Mouse (Mus musculus) left cerebral cortex, postnatal 25 days (tissue): ENCODE measurements around the gene Runx2. TPM values are rescaled to one million over a fixed set of nuclear protein-coding genes. Genes with fewer than 3 reads are reported as not detected.

Experiments
- DNase-seq, 2 experiments: peaks; one replicate each; pipeline ENCODE4 v3.0.0; 2022; ENCODE audit warnings: low spot score in 2 of 2, mixed read lengths in 1 of 2
- intact Hi-C: fragments of 180-260 bp; cut with DNase I; formaldehyde crosslinking; loops from one replicate; pipeline ENCODE4 v1.15.1; 2025
- total RNA-seq, 2 experiments: library from RNA; stranded (reverse); gene quantifications; 2 replicates each; pipeline ENCODE4 v1.2.3; 2021

The Runx2 gene
- total RNA-seq, 2 experiments from 2014 or later = 7.9 to 8.9 TPM

- no peak for DNase-seq
- intact Hi-C loops = no loop called here
Measured at GRCm38 (mm10) chr17:44724255-44724654, 90.3 kb downstream of the Runx2 start.

GRCm38 (mm10) chr17:44722103-44722792 is 92.3 kb downstream of the Runx2 start:
- DNase-seq = no peak
- intact Hi-C loops = no loop called here

- DNase-seq = no peak
- intact Hi-C loops = no loop called here
Measured at GRCm38 (mm10) chr17:44718591-44718990, 96.0 kb downstream of the Runx2 start.

GRCm38 (mm10) chr17:44718036-44718435 is 96.6 kb downstream of the Runx2 start:
- DNase-seq = peak in 1 of 2 experiments; percentile 35
- intact Hi-C loops = no loop called here

GRCm38 (mm10) chr17:44714116-44714515 is 100.5 kb downstream of the Runx2 start:
- DNase-seq = no peak
- intact Hi-C loops = no loop called here

- intact Hi-C loops = no loop called here
- DNase-seq = no peak
Measured at GRCm38 (mm10) chr17:44713404-44713803, 101.2 kb downstream of the Runx2 start.

- DNase-seq = peak; percentile 48 to 80
- intact Hi-C loops = no loop called here
Measured at GRCm38 (mm10) chr17:44709516-44710252, 104.9 kb downstream of the Runx2 start.

GRCm38 (mm10) chr17:44707956-44708355 is 106.6 kb downstream of the Runx2 start:
- intact Hi-C loops = no loop called here
- no peak for DNase-seq

- intact Hi-C loops = no loop called here
- DNase-seq = no peak
Measured at GRCm38 (mm10) chr17:44706531-44706930, 108.1 kb downstream of the Runx2 start.

GRCm38 (mm10) chr17:44702506-44703298 is 111.9 kb downstream of the Runx2 start:
- intact Hi-C loops = no loop called here
- DNase-seq = peak; percentile 13 to 23

GRCm38 (mm10) chr17:44701531-44701930 is 113.1 kb downstream of the Runx2 start:
- intact Hi-C loops = no loop called here
- no peak for DNase-seq

- intact Hi-C loops = no loop called here
- no peak for DNase-seq
Measured at GRCm38 (mm10) chr17:44700326-44700725, 114.3 kb downstream of the Runx2 start.

- DNase-seq = no peak
- intact Hi-C loops = no loop called here
Measured at GRCm38 (mm10) chr17:44697053-44697452, 117.5 kb downstream of the Runx2 start.

- DNase-seq = no peak
- intact Hi-C loops = no loop called here
Measured at GRCm38 (mm10) chr17:44693552-44693951, 121.0 kb downstream of the Runx2 start.

- no peak for DNase-seq
- intact Hi-C loops = no loop called here
Measured at GRCm38 (mm10) chr17:44691517-44691916, 123.1 kb downstream of the Runx2 start.

GRCm38 (mm10) chr17:44690410-44691035 is 124.1 kb downstream of the Runx2 start:
- intact Hi-C loops = no loop called here
- DNase-seq = no peak

- intact Hi-C loops = loop anchor here (5.0 kb wide), 1 partner anchor 71 kb away; no protein-coding TSS in a partner anchor
- no peak for DNase-seq
Measured at GRCm38 (mm10) chr17:44688306-44688705, 126.3 kb downstream of the Runx2 start.

- intact Hi-C loops = loop anchor here (1.0 to 5.0 kb wide), 2 partner anchors 48 to 68 kb away; no protein-coding TSS in a partner anchor
- DNase-seq = peak; percentile 24 to 83
Measured at GRCm38 (mm10) chr17:44685514-44685913, 129.1 kb downstream of the Runx2 start.

GRCm38 (mm10) chr17:44683026-44683425 is 131.6 kb downstream of the Runx2 start:
- DNase-seq = no peak
- intact Hi-C loops = no loop called here

- intact Hi-C loops = no loop called here
- no peak for DNase-seq
Measured at GRCm38 (mm10) chr17:44677782-44678181, 136.8 kb downstream of the Runx2 start.
